Mouse (Mus musculus) lung, postnatal 0 days (tissue): ENCODE results near the gene Gm21976. TPM values are rescaled to one million over a fixed set of nuclear protein-coding genes. Genes with fewer than 3 reads are reported as not detected.

Experiments
- ATAC-seq: fragments of 200-750 bp; cut with Nextera tagmentation; 2 replicates; pipeline ENCODE4 v1.8.0; 2017; ENCODE audit warnings: moderate library complexity
- DNase-seq: peaks from one replicate; pipeline ENCODE4 v3.0.0-alpha.2; 2016; ENCODE audit warnings: low spot score
- H3K27ac ChIP-seq: fragments of 300-500 bp; sonication (generic); 2 replicates; pipeline ENCODE4 v1.5.1; 2014; ENCODE audit warnings: antibody characterized with exemption, mild to moderate bottlenecking, low read length, mixed read lengths
- H3K27me3 ChIP-seq: fragments of 300-500 bp; sonication (generic); replicated peaks from 2 replicates; pipeline ENCODE4 v1.6.1; 2014; ENCODE audit warnings: low read length, mixed read lengths; ENCODE audit not compliant: insufficient read depth
- H3K36me3 ChIP-seq: fragments of 300-500 bp; sonication (generic); 2 replicates; pipeline ENCODE4 v1.6.1; 2014; ENCODE audit warnings: low read length, mixed read lengths; ENCODE audit not compliant: insufficient read depth
- H3K4me1 ChIP-seq: fragments of 300-500 bp; sonication (generic); 2 replicates; pipeline ENCODE4 v1.6.1; 2014; ENCODE audit warnings: antibody characterized with exemption, low read depth, low read length, mixed read lengths; ENCODE audit not compliant: insufficient read depth
- H3K4me2 ChIP-seq: fragments of 300-500 bp; sonication (generic); replicated peaks from 2 replicates; pipeline ENCODE4 v1.6.1; 2014; ENCODE audit warnings: low read depth, mild to moderate bottlenecking, low read length, moderate library complexity, mixed read lengths
- H3K4me3 ChIP-seq: fragments of 300-500 bp; sonication (generic); 2 replicates; pipeline ENCODE4 v1.5.1; 2014; ENCODE audit warnings: low read depth, low read length
- H3K9ac ChIP-seq: fragments of 300-500 bp; sonication (generic); replicated peaks from 2 replicates; pipeline ENCODE4 v1.6.1; 2014; ENCODE audit warnings: low read depth, mild to moderate bottlenecking
- H3K9me3 ChIP-seq: fragments of 300-500 bp; sonication (generic); 2 replicates; pipeline ENCODE4 v1.6.1; 2016; ENCODE audit warnings: low read length, mixed read lengths
- CTCF ChIP-seq: IDR thresholded peaks from 2 replicates; pipeline ENCODE4 v1.5.1; 2016; ENCODE audit warnings: antibody characterized with exemption, mild to moderate bottlenecking
- EP300 ChIP-seq: IDR thresholded peaks from 2 replicates; pipeline ENCODE4 v1.6.1; 2016; ENCODE audit warnings: antibody characterized with exemption, mild to moderate bottlenecking, control low read depth
- WGBS: fragments of 180-500 bp; shearing (Covaris S2); extraction: QIAGEN DNeasy Blood & Tissue Kit; methylation state at CpG from one replicate; pipeline ENCODE4 v1.1.7; 2014; 5-methylcytosine and 5-hydroxymethylcytosine counted together
- polyA plus RNA-seq: library from polyadenylated mRNA; unstranded; fragments of >200 nt; fragmentation: Nextera tagmentation; extraction: Ambion mirVana; gene quantifications from 2 replicates; pipeline ENCODE4 v1.2.1, GENCODE M21; 2015

Gene Gm21976
- polyA plus RNA-seq, result 0.38 TPM in 1 of 2 replicates, not detected in the other

GRCm38 (mm10) chr13:98279686-98280085 is at the start of gene Gm21976:
Gm21976 (plus strand) TSS chr13:98279887.
- H3K27me3 ChIP-seq, result no peaks in the 10 kb centered on the region
- no peak within 1 kb of the TSS for H3K27ac ChIP-seq
- DNase-seq (no peak), ATAC-seq (no peak)
- no peaks in the 10 kb centered on the region for H3K4me1 ChIP-seq
- H3K4me2 ChIP-seq, result no peak within 1 kb of the TSS
- H3K9me3 ChIP-seq, result no peaks in the 10 kb centered on the region
- no peaks in the 10 kb centered on the region; the same call in 1 of the 2 replicates for H3K36me3 ChIP-seq
- WGBS, result 71% methylated on average over 5 of the region's 5 CpGs
- no peak within 1 kb of the TSS for H3K4me3 ChIP-seq
- H3K9ac ChIP-seq, result no peak within 1 kb of the TSS
- TF ChIP-seq CTCF (no peak), EP300 (no peak)

GRCm38 (mm10) chr13:98230511-98230910 is 49.2 kb upstream of the Gm21976 start:
- no peaks in the 10 kb centered on the region; the same call in 1 of the 2 replicates for H3K4me1 ChIP-seq
- H3K27ac ChIP-seq, result no peak overlapping the region
- H3K4me2 ChIP-seq, result no peak overlapping the region
- WGBS, result 94% methylated on average over 1 of the region's 1 CpGs
- no peaks in the 10 kb centered on the region for H3K36me3 ChIP-seq
- DNase-seq (no peak), ATAC-seq (no peak)
- TF ChIP-seq EP300 (no peak), CTCF (no peak)
- no peaks in the 10 kb centered on the region for H3K9me3 ChIP-seq
- no peak overlapping the region for H3K4me3 ChIP-seq
- no peak overlapping the region for H3K9ac ChIP-seq
- H3K27me3 ChIP-seq, result no peaks in the 10 kb centered on the region

- Histone ChIP-seq H3K9me3 (no peaks in the 10 kb centered on the region), H3K4me1 (no peaks in the 10 kb centered on the region), H3K27me3 (no peaks in the 10 kb centered on the region), H3K4me2 (no peak overlapping the region), H3K9ac (no peak overlapping the region), H3K4me3 (no peak overlapping the region), H3K36me3 (no peaks in the 10 kb centered on the region), H3K27ac (no peak overlapping the region)
- DNase-seq (no peak), ATAC-seq (no peak)
- 48% methylated on average over 6 of the region's 6 CpGs for WGBS
- TF ChIP-seq EP300 (no peak), CTCF (no peak)
Observed at GRCm38 (mm10) chr13:98235451-98235850, 44.2 kb upstream of the Gm21976 start.

GRCm38 (mm10) chr13:98239978-98240641 is 39.6 kb upstream of the Gm21976 start:
- ATAC-seq, result no peak
- 16% methylated on average over 12 of the region's 12 CpGs for WGBS
- peak; percentile 73 for DNase-seq
- Histone ChIP-seq H3K4me3 (no peak overlapping the region), H3K27me3 (no peaks in the 10 kb centered on the region), H3K9me3 (no peaks in the 10 kb centered on the region), H3K4me2 (no peak overlapping the region), H3K27ac (no peak overlapping the region), H3K9ac (no peak overlapping the region), H3K36me3 (no peaks in the 10 kb centered on the region), H3K4me1 (no peaks in the 10 kb centered on the region)
- TF ChIP-seq CTCF (peak; percentile 87), EP300 (no peak)

- no peaks in the 10 kb centered on the region for H3K4me1 ChIP-seq
- no peak for DNase-seq
- H3K4me3 ChIP-seq, result no peak overlapping the region
- no peak for TF ChIP-seq EP300
- no peak for TF ChIP-seq CTCF
- no peak overlapping the region for H3K27ac ChIP-seq
- no peaks in the 10 kb centered on the region for H3K9me3 ChIP-seq
- no peak overlapping the region for H3K4me2 ChIP-seq
- no peak for ATAC-seq
- no peaks in the 10 kb centered on the region for H3K27me3 ChIP-seq
- WGBS, result 56% methylated on average over 9 of the region's 9 CpGs
- no peak overlapping the region for H3K9ac ChIP-seq
- no peaks in the 10 kb centered on the region for H3K36me3 ChIP-seq
Observed at GRCm38 (mm10) chr13:98241531-98242282, 38.0 kb upstream of the Gm21976 start.

- 45% methylated on average over 5 of the region's 5 CpGs for WGBS
- Histone ChIP-seq H3K4me1 (no peaks in the 10 kb centered on the region), H3K27me3 (no peaks in the 10 kb centered on the region), H3K4me2 (no peak overlapping the region), H3K27ac (no peak overlapping the region), H3K9me3 (no peaks in the 10 kb centered on the region), H3K4me3 (no peak overlapping the region), H3K36me3 (peaks cover 3% of the 10 kb centered on the region; the same call in 1 of the 2 replicates), H3K9ac (no peak overlapping the region)
- DNase-seq (no peak), ATAC-seq (no peak; the same call in 1 of the 2 replicates)
- no peak for TF ChIP-seq EP300
- TF ChIP-seq CTCF, result no peak
Observed at GRCm38 (mm10) chr13:98244571-98245350, 34.9 kb upstream of the Gm21976 start.
